Mouse (Mus musculus): ENCODE measurements at regions not wholly inside any gene's neighbourhood (a gene's known extent, or its start where the extent isn't known, plus 50 kb on each side); places are given as distances from the start of the nearest gene placed in this dataset.
A peak's percentile ranks its signal among the peaks of the same experiment; 100 is the strongest.

DNA sequence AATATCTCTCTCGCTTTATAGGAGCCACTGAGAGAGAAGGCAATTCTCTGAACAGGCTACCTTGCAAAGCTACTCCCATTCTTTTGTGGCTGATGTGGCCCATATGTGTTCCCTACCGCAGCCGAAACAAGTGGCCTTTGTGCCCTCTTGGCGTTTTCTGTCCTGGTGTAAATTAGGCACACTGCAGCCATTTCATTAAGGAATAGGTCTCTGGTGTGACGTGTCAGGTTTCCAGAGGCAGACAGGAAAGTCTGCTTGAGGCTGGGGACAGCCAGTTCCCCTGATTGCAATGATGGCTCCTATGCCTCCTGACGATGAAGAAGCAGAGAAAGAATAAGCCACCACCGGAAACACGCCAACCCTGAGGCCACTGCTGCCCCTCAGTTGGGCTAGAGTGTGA is 59.3 kb upstream of the Bcor start:
- DNase-seq, result no peak

DNA sequence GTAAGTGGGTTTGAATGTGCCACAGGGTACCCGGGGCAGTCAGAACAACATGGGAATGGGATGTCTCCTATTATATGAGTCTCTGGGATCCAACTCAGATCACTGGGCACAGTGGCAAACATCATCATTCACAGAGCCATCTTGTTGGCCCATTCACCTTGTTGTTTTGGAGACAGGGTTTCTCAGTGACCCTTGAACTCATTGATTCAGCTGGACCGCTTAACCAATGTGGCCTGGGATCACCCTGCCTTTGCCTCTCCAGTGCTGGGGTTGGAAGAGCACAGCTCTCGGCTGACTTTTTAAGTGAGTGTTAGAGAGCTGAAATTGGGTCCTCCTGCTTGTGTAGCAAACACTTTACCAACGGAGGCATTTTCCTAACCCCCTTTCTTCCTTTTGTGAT is 64.2 kb upstream of the Bcor start:
- no peak for DNase-seq

DNA sequence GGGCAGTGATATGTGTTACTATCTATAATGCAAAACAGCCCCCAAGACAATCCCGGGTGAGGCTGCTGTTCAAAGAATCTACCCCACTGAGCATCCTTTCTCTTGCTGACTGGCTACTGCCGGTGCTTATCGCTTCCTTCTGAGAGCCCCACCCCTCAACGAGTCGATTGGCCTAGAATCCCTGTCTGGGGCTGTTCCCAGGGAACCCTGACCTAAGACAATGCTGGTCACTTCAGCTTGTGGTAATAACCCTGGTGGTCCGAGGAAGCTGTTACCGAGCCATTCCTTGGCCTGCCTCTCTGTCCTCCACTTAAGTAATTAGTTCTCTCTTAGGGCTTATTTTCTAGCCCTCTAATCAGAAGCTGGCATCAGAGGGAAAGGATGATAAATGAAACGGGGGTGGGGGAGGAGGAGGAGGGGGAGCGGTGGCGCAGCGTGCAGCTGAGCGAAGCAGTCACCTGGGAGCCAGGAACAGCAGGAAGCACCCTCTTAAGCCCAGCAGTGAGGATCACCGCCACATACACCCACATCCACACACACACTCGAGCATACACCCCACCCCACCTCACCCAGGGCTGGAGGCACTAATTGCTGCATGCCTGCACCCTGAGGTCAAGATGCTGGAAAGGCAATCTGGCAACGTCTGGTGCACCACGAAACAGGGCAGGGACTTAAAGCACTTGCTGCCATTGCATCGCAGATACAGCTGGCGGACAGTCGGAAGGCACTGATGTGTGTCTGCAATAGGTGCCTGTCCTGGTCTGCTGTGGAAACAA is 65.1 kb upstream of the Bcor start:
- DNase-seq, result peak; percentile 7 to 33

DNA sequence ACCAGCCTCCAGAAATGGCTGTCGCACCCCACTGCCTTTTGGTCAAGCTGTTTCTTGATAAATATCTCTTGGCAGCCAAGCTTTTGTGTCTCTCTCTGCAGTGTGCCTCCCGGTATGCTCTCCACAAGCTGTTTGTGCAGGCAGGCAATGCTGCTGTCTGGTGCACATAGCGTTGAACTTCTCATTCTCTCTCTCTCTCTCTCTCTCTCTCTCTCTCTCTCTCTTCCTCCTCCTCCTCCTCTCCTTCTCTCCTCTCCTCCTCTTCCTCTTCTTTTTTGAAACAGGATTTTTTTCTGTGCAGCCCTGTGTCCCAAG is 65.7 kb upstream of the Bcor start:
- DNase-seq, result no peak

DNA sequence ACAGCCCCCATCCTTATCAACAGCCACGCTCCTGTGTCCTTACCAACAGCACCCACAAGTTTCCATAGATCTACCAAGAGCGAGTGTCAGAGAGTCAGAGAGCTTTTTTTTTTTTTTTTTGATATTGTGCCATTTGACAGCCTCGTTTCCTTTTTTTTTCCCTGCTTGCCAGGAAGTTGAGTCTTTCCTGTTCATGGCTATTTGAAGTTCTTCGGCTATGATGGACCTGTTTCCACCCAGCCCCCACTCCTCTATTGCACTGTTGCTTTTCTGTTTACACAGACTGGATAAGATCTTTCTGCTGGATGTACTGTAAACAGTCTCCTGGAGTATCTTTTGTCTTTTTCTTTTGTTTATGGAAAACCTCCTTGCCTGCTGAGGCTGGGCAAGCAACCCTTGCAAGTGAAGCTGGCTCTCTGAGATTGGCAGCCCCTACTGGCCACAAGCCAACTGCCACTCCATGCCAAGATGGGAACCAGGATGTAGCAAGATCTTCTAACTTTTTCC is 80.4 kb upstream of the Bcor start:
- no peak for DNase-seq

DNA sequence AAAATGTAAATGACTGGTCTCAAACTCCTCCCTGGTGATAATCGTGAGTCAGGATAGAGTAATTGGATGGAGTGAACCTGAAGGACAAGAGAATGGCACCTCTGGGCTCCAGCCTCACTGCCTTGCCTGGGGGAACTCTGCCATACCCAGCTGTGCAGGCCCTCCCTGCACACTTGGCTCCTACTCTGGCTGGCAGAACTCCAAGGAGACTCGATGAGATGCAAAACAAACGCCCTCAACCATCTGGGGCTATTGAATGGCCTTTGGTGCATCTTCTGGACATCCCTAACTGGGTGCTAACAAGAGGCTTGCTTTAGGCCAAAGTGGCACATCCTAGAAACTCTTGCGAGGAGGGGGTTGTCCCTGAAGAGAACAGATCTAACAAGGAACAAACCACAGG is 81.6 kb upstream of the Bcor start:
- no peak for DNase-seq

DNA sequence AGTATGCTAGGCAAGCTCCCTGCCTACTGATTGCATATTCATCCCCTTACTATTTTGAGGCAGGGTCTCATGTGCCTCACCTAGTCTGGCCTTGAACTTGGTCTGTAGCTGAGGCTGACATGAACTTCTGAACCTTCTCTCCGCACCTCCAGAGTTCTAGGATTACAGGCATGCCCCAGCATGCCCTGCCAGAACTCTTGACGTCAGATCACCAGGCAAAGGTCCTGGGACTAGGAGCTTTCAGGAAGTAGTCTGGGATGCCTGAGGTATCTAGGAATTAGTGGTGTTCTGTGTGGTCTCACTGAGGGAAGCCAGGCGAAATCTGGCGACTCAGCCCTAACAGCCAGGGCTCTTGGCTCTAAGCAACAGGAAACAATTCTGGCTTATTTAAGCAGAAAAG is 88.9 kb upstream of the Bcor start:
- DNase-seq, result no peak

DNA sequence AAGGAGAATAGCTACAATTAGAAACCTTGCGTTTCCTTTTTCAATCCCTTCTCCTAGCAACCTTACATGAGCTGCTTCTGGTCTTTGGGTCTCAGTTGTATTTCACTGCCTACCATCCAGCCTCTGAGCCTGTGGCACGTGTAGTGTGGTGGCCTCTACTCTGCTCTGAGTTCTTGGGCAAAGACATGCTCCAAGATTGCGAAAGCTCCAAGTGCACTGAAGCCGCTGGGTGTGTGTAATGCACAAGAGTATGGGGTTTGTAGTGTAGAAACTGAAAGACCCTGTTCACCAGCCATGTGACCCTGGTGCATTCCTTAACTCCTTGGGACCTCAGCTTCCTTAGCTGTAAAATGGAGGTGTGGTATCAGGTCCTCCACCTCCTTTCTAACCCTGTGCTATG is 89.8 kb upstream of the Bcor start:
- no peak for DNase-seq

DNA sequence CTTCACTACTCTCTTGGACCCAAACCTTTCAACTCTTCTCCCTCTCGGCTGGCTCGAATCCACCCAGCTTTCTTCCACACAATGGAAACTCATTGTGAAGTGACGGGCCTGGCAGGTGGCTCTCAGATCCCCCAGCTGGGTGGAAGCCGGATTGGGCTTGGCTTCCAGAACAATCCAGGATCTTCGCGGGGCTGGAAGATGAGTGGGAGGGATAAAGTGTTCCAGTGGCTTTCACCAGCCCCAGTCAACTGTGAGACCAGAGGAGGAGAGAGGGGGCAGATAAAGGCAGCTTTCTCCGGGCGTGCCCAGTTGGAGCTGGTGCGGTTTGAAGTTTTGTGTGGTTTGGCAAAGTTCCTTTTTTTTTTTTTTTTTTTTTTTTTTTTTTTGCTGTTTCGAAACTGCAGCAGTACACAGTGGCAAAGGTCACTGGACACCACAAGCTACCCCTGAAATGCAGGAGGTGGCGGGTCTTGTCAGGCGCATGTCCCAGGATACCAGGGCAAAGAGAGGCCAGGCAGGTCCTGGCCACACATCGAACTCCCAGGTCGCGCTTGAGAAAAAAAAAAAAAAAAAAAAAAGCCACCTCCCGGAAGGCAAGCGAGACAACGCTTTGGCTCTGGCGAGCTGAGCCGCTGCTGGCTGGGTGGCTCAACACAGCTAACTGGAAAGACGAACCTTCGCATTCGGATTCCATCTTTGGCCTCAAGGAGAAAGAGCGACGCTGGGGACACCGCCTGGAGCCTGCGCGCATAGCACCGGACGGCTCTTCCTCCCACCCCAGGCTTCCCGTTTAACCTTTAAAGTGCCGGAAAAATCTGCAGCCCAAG is 91.9 kb upstream of the Bcor start:
- peak; percentile 65 to 72 for DNase-seq

DNA sequence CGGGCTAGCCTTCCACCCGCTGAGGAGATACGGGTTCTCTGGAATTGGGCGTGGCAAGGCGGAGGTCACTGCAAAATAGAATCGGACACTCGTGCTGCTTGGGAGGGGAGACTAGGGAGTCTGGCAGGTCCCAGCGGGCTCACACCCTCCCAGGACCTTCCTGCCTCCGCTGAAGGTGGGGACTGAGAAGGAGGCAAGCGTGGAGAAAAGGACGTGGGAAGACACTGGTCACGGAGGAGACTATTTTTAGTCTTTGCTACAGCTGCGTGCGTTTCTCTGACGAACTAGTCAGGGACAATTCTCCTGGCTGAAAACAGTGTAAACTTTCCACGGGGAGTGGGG is 92.5 kb upstream of the Bcor start:
- no peak for DNase-seq

DNA sequence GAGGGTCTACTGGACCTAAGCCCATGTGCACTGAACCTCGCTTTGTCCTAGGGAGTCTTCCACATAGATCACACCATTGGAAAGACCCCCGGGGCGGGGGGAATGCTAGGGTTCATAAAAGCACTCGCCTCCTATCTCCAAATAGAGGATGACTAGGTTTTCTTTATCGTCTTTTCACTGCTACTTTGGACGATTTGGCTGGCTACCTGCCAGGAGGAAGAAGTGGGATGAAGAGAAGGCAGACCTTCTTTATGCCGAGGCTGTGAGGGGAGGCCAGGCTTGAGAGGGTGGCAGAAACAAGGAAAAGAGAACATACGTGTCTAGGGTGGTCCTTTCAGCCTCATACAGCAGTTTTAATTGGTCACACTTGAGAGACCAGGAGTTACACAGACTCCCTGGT is 96.6 kb upstream of the Bcor start:
- no peak for DNase-seq

DNA sequence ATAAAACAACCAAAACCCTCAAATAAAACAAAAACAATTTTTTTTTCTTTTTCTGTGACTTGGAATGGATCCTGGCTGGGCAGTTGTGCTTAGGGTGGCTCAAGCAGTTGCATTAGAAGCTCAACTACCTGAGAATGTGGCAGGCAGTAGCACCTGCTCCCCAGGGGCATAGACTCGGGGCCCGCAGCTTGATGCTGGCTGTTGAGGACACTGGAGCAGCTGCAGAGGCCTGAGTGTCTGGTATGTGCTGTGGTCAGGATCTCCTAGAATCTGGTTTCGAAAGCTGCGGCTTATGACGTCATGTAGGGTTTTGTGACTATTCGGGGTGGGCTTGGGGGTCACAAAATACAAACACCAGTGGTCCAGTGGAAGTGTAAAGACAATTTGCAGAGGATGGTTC is 103.7 kb upstream of the Bcor start:
- DNase-seq, result no peak

DNA sequence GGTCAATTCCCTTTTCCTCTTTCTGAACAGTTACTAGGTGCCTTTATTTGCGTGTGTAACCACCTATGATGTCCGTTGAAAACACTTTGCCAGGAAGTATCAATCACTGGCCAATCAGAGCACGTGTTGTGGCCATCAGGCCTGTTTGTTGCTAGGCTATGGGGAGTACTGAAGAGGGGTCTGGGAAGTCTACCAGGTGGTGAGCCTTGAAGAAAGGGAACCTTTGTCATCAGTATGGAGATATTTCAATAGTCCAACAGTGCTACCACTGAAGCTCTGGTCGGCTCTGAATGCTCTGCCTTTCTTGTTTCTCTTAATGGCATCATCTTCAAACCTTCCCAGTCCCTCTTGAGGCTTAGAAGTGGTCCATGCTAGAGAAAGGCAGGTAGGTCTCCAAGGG is 124.6 kb upstream of the Bcor start:
- no peak for DNase-seq

DNA sequence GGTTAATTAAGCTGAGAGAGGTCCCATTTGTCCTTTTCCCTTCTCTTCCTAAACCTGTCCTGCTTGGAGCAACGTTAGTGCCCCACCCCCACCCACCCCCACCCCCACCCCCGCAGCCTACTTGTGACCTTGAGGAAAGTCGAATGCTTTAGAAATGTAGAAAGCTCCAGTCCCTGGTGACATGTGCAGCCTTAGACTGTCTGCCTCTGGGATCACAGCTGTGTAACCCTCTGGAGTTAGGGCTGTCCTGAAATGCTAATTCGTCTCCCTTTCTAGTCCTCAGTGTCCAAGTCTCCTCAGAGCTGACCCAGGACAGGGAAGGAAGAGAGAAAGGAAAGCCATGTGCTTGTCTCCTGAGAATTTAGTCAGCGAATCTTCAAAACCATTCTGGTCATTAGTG is 125.0 kb upstream of the Bcor start:
- no peak for DNase-seq

DNA sequence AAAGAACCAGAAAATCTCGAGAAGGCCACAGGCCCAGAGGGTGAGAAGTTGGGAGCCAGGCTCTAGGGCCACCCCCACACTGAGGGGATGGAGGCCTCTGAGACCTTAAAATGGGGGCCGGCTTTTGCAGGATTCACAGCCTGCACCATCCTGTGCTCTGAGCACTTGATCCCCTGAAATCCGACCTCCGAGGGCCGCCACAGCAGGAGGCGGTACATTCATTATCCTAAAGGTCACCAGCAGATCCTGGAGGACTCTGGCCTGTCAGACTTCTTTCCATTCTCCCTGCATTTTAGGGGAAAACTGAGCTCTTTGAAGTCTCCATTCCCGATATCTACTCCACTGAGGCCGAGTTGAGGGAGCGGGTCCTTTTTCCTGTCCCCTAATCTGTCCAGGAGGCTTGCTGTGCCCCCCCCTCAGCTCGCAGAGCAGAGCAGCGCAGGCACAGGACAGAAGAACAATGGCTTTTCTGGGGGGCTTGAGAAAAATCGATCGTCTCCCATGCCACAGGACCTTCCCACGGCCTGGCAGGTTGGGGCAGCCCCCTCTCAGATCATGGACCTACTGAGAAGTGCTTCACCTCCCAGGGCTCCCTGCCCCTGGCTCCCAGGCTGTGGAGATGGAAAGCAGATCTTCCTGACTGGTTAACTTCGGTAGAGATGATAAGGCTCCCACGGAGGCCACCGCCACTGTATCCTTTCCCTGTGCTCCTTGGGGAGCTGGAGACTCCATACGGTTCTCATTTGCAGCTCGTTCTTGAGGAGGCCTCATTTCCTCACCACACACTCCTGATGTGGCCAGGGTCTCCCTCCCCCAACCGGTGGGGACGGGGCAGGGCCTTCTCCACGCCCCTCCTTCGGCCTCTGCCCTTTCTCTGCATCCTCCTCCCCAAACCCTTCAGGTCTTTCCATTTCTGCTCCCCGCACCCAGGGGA is 126.1 kb upstream of the Bcor start:
- DNase-seq, result no peak

DNA sequence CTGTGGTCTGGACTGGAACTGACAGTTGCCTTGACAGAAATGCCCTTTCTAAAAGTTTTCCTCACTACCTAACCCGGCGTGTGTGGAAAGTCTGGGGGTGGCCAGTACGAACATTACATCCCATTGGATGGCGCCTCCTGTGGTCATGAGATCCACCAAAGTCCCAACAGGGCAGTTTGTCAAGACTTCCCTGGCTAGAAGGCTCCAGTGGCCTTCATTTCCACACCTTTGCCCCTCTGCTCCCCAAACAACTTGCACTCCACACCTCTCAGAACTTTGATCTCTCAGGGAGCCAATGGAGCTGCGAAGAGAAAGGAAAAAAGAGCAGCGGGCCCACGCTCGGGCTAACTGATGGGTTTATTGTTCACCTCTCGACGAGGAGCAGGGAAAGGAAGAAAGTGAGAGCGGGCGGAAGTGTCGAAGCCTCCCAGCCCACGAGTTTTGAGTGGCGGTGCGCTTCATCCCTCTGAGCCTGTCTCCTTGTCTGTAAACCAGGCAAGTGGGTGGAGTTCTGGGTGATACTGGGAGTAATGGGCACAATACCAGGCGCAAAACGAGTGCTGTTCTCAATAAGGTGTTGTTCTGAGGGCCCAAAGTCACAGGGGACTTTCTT is 126.9 kb upstream of the Bcor start:
- DNase-seq, result no peak

DNA sequence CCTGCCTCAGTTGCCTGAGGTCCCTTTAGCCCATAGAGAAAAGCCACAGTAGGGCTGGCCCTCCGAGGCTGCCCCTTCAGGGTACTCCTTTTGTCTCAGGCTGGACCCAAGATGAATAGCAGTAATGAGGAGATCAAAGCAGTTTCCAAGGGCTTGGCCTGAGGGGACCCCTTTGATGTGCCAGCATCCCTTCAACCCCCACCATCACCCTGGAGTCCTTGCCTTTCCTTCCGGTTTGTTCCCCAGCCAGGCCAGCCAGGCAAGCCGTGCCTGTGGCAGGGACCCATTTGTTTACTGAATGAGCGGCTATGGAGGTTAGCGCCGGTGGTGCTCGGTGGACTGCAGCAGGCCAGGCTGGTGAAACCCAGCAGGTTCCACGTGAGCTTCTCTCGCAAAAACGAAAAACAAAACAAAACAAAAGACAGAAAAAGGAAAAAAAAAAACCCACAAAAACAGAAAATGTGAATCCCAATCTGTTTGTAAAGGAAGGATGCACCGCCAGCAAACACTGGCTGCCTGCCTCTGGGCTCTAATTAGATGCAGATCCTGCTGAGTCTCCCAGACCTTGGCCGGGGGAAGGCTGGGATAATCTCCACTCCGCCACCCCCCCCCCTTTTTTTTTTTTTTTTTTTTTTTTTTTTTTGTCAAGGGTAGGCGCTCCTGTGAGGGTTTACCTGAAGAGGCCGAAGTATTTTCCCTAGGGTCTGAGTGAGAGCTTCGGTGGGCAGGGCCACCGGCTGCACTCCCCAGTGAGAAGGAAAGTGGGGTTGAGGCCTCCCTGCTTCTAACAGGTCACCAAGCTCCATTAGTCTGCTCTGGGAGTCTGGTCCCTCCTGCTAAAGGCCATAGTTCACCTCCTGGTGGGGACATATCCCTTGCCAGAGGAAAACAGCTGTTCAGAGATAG is 127.8 kb upstream of the Bcor start:
- no peak for DNase-seq

DNA sequence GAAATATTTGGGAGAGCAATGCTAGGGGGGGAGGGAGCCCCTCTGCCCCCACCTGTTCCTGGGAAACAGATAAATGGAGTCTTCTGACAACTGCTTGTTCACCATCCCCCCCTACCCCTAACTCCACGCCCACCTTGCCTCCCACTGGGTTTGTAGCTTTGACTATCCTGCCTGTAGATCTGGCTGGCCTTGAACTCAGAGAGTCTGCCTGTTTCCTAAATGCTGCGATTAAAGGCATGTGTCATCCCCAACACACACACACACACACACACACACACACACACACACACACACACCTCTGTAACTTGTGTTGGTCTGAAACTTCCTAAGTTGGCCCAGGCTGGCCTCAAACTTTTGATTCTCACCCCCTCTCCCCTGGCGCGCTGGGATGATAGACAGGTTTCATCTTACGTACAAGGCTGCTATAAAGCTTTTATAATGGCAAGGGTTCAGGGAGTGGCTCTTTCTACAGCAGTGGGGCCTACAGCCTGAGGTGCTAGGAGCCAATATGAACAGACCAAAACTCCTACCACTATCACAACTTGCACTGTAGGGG is 128.5 kb upstream of the Bcor start:
- DNase-seq, result no peak

DNA sequence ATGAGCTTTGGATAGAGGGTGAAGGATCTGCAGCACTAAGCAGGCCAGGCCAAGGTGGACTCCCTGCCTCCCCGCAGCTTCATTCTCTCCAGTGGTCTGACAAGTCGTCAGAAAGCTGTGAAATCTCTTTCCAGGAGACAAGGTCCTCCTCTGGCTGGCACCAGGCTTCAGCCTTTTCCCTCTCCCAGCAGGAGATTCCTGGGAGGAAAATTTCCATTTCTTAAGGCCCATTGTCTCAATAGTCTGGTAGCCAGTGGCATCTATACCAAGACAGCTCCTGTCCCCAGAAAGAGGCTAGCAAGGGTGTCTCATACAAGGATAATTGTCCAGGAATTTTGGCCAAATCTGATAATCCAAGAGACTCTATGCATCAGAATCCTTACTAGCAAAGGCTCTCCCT is 133.0 kb upstream of the Bcor start:
- no peak for DNase-seq

DNA sequence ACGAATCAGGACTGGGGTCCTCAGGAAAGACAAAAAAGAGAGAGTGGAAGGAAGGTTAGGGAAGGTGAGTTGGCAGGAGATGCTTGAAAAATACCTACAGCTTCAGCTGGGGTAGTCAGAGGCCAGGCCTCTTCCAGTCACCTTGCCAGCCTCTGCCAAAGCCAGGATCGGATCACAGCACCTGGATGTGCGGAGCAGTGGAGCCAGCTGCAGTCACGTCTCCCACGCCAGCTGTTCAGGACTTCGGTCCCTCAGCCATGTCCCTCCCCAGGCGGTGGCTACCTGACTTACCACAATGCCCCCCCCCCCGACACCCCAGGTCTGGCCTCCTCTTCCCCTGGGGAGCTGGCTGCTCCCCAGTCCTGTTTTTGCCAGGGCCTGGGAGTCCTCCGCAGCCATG is 134.3 kb upstream of the Bcor start:
- DNase-seq, result no peak

DNA sequence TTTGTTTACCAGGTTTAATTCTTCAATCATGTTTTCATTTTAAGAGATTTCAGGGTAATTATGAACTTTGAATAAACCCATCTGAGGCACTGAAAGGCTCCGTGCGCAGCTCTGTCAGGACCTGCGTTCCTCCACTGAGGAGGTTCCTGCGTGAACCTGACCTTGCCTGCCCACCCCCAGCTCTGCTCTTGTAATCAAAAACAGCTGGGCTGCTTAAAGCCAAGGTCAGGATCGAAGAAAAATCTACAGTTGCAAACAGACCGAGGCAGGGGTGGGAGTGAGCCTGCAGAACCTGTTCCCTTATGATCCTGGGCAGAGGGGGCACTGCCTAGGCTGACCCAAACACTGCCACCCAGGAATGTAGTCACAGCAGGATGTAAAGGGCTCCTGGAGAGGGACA is 134.8 kb upstream of the Bcor start:
- no peak for DNase-seq

Data from thymus, postnatal 36 days (tissue).